Mouse (Mus musculus): Measurements from ENCODE around the gene Wdr18.

The Wdr18 gene

DNA sequence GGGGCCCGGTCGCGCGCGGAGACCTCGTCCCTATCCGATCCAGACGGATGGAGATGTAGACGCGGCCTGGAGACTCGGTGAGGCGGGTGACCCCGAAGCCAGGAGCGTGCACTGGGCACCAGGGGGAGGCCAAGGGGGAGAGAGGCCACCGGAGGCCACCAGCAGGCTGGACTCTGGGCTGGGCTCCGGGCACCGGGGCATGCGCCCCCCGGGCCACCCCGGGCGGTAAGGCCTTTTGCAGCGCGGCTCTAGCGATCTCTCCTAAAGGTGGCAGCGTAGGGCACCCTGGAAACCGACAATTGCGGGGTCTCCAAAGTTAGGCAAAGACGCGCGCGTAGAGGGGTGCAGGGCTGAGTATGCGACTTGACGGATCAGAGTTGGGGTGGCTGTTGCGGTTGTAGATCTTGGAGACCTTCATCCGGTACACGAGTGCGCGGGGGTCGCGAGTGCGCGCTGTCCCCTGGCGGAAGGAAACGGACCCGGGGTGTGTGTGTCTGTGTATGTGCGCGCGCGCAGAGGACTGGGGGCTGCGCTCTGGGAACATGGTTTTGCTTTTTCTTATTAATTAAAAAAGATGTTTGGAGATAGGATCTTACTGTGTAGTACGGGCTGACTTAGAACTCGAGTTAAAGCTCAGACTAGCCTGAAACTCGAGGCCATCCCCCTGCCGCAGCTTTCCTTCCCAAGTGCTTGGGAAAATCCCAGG is 32.5 kb upstream of the Wdr18 start:
- in situ Hi-C loops (cut with MboI, MseI) = no loop called here

- in situ Hi-C loops (cut with MboI, MseI) = no loop called here
Observed at GRCm38 (mm10) chr10:79928030-79928694, 31.8 kb upstream of the Wdr18 start.

DNA sequence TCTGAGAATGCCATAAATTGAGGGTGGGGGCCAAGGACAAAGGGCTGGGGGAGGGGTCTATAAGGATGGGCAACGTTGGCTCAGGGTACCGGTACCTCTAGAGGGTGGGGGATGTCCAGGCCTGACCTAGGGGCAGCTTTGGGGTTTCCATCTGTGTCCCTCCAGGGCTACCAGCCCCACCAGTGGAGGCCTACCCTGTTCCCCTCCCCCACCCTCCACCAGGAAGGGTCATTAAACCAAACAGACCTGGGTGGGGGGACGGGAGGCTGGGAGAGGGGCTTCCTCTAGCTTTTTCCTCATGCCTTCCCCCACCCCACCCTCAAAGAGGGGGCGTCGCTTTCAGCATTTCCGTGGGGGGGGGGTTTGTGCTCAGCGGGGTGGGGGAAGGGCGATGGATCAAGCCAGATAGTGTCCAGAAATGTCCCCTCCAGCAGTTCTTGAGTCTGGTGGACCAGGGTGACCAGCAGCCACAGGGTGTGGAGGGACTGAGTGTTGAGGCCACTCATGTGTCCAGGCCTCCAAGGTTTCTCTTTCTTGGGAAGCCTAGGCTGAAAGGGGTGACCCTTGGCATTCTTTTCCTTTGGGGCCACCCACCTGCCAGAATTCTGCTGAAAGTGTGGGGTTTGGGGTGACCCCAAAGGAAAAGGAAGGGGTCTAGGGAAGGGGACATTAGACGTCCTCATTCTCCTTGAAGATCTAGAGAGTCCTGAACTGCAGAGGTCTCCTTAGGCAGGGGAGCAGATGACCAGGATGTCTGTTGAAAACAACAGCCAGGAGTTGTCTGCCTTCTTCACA is 30.8 kb upstream of the Wdr18 start:
- in situ Hi-C loops (cut with MboI, MseI) = no loop called here

- in situ Hi-C loops (cut with MboI, MseI) = no loop called here
Observed at GRCm38 (mm10) chr10:79929967-79930825, 29.8 kb upstream of the Wdr18 start.

DNA sequence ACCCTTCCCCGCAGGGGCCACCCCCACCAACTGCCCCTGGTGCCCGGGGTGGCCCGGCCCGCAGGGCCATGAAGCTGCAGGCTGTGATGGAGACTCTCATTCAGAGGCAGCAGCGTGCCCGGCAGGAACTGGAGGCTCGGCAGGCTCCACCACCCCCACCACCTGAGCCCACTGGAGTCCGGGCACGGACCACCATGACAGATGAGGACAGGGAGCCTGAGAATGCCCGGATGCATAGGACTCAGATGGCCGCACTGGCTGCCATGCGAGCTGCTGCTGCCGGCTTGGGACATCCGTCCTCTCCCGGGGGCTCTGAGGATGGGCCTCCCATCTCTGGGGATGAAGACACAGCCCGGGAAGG is 29.1 kb upstream of the Wdr18 start:
- in situ Hi-C loops (cut with MboI, MseI) = no loop called here

- in situ Hi-C loops (cut with MboI, MseI) = no loop called here
Observed at GRCm38 (mm10) chr10:79931797-79932196, 28.2 kb upstream of the Wdr18 start.

GRCm38 (mm10) chr10:79932736-79933135 is 27.2 kb upstream of the Wdr18 start:
- in situ Hi-C loops (cut with MboI, MseI) = no loop called here

DNA sequence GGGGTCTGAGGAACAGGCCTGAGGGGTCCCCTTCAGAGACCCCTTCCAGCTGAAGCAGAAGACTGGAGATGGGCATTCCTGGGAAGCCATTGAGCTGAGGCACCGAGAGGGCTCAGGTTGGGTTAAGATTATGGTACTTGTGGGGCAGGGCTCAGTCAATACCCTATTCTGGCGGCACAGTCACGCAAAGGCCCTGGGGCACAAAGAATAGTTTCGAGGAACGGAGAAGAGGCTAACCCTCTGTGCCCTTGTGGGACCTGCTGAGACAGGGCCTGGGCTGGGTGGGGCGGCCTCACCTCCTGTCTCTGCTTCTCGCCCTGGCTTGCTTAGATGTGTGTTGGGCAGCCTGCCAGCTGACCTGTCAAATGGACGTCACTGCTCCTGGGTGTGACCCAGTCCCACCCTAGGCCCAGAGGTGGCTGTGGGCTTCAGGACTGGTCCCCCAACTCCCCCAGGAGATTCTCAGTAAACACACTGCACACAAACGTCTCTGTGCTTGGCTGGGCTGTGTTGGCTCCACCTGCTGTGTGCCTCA is 26.7 kb upstream of the Wdr18 start:
- in situ Hi-C loops (cut with MboI, MseI) = no loop called here

GRCm38 (mm10) chr10:79933861-79934260 is 26.1 kb upstream of the Wdr18 start:
- in situ Hi-C loops (cut with MboI, MseI) = no loop called here

DNA sequence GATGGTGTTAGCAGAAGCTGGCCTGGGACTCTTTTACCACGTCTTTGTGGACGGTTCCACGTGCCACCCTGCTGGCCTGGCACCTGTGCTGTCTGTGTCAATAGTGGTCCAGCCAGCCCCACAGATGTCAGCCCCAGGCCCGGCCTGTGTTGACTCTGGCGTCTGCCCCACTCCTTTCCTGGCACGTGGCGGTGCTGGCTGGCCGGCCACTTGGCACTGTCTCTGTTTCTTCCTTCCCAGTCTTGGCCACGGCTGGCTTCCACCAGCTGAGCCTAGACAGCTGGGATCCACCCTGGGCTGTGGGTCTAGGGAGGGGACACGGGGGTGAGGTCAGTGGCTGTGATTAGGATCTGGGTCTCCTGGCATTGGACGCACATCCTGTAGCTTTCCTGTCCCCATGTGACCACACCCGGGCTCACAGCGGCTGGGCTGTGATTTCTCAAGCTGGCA is 25.7 kb upstream of the Wdr18 start:
- in situ Hi-C loops (cut with MboI, MseI) = no loop called here

DNA sequence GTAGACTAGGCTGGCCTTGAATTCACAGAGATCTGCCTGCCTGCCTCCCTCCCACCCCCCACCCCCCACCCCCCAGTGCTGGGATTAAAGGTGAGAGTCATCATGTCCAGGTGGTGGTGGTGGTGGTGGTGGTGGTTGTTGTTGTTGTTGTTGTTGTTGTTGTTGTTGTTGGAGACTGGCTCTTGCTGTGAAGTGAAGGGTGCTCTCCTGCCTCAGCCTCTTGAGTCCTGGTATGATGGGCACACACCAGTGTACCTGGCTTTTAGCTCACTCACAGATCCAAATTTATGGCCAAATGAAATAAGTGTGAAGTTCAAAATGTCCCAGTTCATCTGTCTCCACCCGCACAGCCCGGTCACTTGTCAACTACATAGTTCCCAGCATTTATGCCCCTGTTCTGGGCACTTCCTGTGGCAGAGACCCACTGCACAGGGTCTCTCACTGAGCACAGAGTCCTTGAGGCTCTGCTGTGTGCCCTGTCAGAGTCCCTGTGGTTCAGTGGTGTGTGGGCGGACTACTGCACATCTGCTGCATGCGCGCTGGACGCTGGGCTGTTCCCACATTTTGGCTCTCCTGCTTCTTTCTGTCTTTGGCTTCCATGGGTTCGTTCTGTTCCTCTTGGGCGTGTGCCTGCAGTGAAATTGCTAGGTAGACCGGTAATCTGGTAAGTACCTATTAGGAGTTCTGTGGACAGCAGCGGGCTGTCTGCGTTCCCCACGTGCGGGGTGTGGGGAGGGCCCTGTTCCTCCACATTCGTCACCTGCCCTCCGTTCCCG is 25.0 kb upstream of the Wdr18 start:
- in situ Hi-C loops (cut with MboI, MseI) = loop anchor here (5.0 kb wide), 1 partner anchor 38 kb away; no protein-coding TSS in a partner anchor

DNA sequence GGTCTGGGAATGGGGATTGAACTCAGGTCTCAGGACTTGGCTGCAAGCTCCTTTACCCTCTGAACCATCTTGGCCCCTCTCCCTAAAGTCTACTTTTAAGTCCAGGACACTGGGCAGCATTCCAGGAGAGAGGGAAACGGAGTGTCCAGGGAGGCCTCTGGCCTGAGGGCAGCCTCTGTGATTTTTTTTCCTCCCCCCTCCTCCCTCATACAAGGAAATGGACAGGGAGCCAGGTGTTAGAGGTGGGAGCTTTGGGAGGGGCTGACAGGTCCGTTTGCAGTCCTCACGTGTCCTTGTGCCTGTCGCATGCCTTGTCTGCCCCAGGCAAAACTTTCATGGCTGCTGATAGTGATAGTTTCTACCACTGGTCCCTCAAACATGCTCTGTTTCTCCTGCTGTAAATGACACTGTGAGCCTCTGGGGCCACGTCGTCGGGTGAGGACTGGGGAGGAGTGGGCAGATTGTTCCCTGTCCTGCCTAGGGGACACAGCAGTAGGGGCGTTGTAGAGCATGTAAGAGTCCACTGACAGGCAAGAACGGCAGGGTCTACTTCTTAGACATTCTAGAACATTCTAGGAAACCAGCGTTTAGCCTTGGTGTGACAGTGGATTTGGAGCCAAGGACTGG is 23.6 kb upstream of the Wdr18 start:
- in situ Hi-C loops (cut with MboI, MseI) = loop anchor here (5.0 kb wide), 1 partner anchor 39 kb away; no protein-coding TSS in a partner anchor

DNA sequence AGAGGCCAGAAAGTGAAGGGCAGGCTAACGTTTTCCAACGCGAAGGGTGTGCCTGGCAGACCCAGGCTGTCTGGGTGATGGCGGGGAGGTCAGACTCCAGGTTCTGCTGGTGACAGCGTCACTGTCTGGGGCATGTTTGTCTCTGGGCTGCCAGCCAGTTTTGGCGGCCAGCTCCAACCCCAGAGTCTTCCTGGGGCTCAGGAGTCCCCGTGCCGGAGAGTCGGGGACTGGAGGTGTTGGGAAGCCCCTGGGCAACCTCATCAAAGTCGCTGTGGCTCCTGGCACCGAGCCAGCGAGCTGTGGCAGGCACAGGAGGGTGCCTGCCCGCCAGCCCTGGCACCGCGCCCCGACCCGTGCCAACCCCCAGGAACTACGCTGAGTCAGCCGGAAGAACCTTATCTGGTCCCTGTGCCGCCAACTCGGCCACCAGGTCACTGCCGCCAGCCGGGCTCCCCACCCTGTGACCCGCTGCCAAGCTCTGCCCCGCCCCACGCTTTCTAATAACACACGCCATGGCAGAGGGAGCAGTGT is 23.0 kb upstream of the Wdr18 start:
- in situ Hi-C loops (cut with MboI, MseI) = loop anchor here (5.0 kb wide), 1 partner anchor 40 kb away; no protein-coding TSS in a partner anchor

GRCm38 (mm10) chr10:79937775-79938526 is 22.0 kb upstream of the Wdr18 start:
- in situ Hi-C loops (cut with MboI, MseI) = loop anchor here (5.0 kb wide), 1 partner anchor 41 kb away; no protein-coding TSS in a partner anchor

- in situ Hi-C loops (cut with MboI, MseI) = no loop called here
Observed at GRCm38 (mm10) chr10:79940749-79941148, 19.2 kb upstream of the Wdr18 start.

- in situ Hi-C loops (cut with MboI, MseI) = no loop called here
Observed at GRCm38 (mm10) chr10:79942988-79943387, 17.0 kb upstream of the Wdr18 start.

DNA sequence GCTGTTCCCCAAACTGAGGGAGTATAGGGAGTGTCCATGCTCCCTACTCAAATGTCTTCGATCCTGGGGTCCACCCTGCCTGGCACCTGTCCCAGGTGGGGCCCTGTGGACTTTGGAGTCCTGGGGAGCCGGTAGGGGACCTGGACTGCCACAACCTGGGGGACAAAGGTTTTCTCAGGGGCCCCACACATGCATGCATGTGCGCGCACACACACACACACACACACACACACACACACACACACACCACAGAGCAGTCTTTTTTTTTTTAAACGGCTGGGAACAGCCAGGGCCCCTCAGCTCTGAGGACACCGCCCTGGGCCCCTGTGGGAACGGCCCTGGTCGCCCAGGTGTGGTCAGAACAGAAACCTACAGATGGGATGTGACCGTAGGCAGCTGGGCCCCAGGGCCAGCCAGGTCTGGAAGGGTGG is 16.5 kb upstream of the Wdr18 start:
- in situ Hi-C loops (cut with MboI, MseI) = no loop called here

- in situ Hi-C loops (cut with MboI, MseI) = no loop called here
Observed at GRCm38 (mm10) chr10:79945507-79946234, 14.3 kb upstream of the Wdr18 start.

All from regulatory T cell (primary cell).